Comparison of ENCODE assay signal across 8 mouse cellular contexts in the genomic region with DNA sequence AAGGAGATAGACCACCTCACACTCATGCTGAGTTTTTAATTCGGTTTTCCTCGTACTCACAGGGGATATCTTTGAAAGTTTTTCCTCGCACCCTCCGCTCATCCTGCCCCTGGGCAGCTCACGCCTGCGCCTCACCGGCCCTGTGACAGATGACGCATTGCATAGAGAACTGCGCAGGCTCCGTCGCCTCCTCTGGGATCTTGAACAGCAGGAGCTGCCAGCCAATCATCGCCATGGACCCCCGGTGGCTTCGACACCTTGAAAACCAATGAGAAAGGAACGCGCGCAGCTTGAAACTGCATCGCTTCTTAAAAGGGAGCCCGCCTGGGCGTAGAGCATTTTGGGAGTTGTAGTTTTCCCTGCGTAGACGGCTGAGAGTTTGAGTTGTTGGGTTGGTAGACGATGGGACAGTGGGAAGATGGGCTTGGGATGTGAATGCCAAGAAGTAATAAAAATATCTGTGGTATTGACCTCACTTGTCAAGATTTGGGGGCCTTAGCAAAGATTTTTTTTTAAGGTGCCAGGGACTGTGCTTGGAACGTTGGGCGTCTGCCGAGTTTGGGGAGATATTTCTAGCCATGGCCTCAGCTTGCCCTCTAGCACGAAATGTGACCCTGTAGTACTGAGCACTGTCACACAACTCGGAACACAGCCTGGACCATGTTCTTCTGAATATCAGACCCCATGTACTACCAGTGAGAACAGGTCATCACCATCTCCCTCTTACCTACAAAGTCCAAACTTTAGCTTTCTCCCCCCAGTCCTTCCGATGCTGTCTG. TPM values are rescaled to one million over a fixed set of nuclear protein-coding genes. Genes with fewer than 3 reads are reported as not detected.
DNase-seq lines count a peak whose midpoint lies in the region; ATAC-seq lines count a peak whose summit lies in the region.

No protein-coding gene starts in this region.

- no peak overlapping the region for H3K27ac ChIP-seq in intestine, embryonic 16.5 days (ENCODE audit: low read length)

- no peaks in the 10 kb centered on the region for H3K27me3 ChIP-seq in intestine, embryonic 16.5 days (replicated peaks; ENCODE audit: control insufficient read depth, insufficient read depth, low read length)

- DNase-seq in adrenal gland, adult 8-10 months = peak; percentile 92
- peak; percentile 95 for DNase-seq in embryo, embryonic 11.5 days (ENCODE audit: low read depth, low spot score)
- DNase-seq in gastrocnemius, postnatal 36 days = peak; percentile 88 to 92
- DNase-seq in left cerebral cortex, adult 9 months (ENCODE audit: low spot score in 2 of 2) = peak; percentile 94 to 97
- peak; percentile 89 to 96 for DNase-seq in lung, postnatal 4 days
- DNase-seq in right cerebral cortex, postnatal 36 days (ENCODE audit: low spot score in 2 of 2) = peak; percentile 97 to 98
- no peak for DNase-seq in natural killer cell, adult 2 months (ENCODE audit: low spot score in 2 of 2)

- H3K9me3 ChIP-seq in intestine, embryonic 16.5 days (ENCODE audit: control insufficient read depth, low read length) = no peaks in the 10 kb centered on the region

- peak overlapping the region; percentile 47 for H3K4me2 ChIP-seq in intestine, embryonic 16.5 days (ENCODE audit: low read depth, low read length)

- H3K4me3 ChIP-seq in intestine, embryonic 16.5 days (ENCODE audit: low read length) = peak overlapping the region; percentile 13

- 29% methylated on average over 29 of the region's 29 CpGs for WGBS in intestine, embryonic 16.5 days

- peak; percentile 81 for ATAC-seq in intestine, embryonic 16.5 days

- intact Hi-C loops in gastrocnemius, postnatal 36 days (cut with DNase I) = no loop called here

- H3K36me3 ChIP-seq in intestine, embryonic 16.5 days (ENCODE audit: control insufficient read depth, insufficient read depth, low read length) = no peaks in the 10 kb centered on the region; the same call in 1 of the 2 replicates

- peaks cover 28% of the 10 kb centered on the region for H3K4me1 ChIP-seq in intestine, embryonic 16.5 days (ENCODE audit: control insufficient read depth, insufficient read depth, low read length)

- peak overlapping the region; percentile 46; the same call in 1 of the 2 replicates for H3K9ac ChIP-seq in intestine, embryonic 16.5 days (ENCODE audit: low read depth, low read length)

RNA-seq across cellular contexts. Expression of a gene that starts 1.0 kb away (rescaled TPM):
- 10 to 100 TPM in 1 of 4 experiments, 1 to 10 TPM in 3; 2.4 to 14.9 (median 3.6) TPM for total RNA-seq in adrenal gland, adult 8-10 months (2022)
- total RNA-seq in gastrocnemius, postnatal 36 days (2021) = 10 to 100 TPM; 45.7 to 49.7 TPM
- 5.0 and 6.3 TPM in 2 replicates for polyA plus RNA-seq in intestine, embryonic 16.5 days (2015; fragmentation: Nextera tagmentation; extraction: Ambion mirVana)

RNA-seq across cellular contexts. Expression of a gene that starts 11.5 kb away (rescaled TPM):
- total RNA-seq in adrenal gland, adult 8-10 months (2022) = 10 to 100 TPM; 15.5 to 30.2 (median 21.4) TPM
- total RNA-seq in gastrocnemius, postnatal 36 days (2021) = 1 to 10 TPM; 6.9 to 7.0 TPM
- polyA plus RNA-seq in intestine, embryonic 16.5 days (2015; fragmentation: Nextera tagmentation; extraction: Ambion mirVana) = 3.4 and 4.4 TPM in 2 replicates

RNA-seq across cellular contexts. Expression of a gene that starts 17.2 kb away (rescaled TPM):
- total RNA-seq in adrenal gland, adult 8-10 months (2022) = under 1 TPM; 0.14 to 0.68 (median 0.38) TPM
- not detected for total RNA-seq in gastrocnemius, postnatal 36 days (2021)
- polyA plus RNA-seq in intestine, embryonic 16.5 days (2015; fragmentation: Nextera tagmentation; extraction: Ambion mirVana) = 0.07 and 0.15 TPM in 2 replicates

RNA-seq across cellular contexts. Expression of a gene that starts 21.7 kb away (rescaled TPM):
- total RNA-seq in adrenal gland, adult 8-10 months (2022) = not detected
- not detected for total RNA-seq in gastrocnemius, postnatal 36 days (2021)
- 0.48 and 0.61 TPM in 2 replicates for polyA plus RNA-seq in intestine, embryonic 16.5 days (2015; fragmentation: Nextera tagmentation; extraction: Ambion mirVana)

RNA-seq across cellular contexts. Expression of a gene that starts 23.5 kb away (rescaled TPM):
- not detected for total RNA-seq in adrenal gland, adult 8-10 months (2022)
- total RNA-seq in gastrocnemius, postnatal 36 days (2021) = not detected
- polyA plus RNA-seq in intestine, embryonic 16.5 days (2015; fragmentation: Nextera tagmentation; extraction: Ambion mirVana) = 0.23 TPM in 1 of 2 replicates, not detected in the other

Comparison
In these comparisons a context has a peak if more than half of its experiments do, and no peak if none do; other contexts are left out.
1. DNase-seq: peak in adrenal gland, adult 8-10 months (single experiment), embryo, embryonic 11.5 days (single experiment), gastrocnemius, postnatal 36 days (2 of 2), left cerebral cortex, adult 9 months (2 of 2), lung, postnatal 4 days (2 of 2) and right cerebral cortex, postnatal 36 days (2 of 2); none in natural killer cell, adult 2 months (0 of 2).